Mouse (Mus musculus): ENCODE measurements around the gene Smim20. TPM values are rescaled to one million over a fixed set of nuclear protein-coding genes. Genes with fewer than 3 reads are reported as not detected.
A peak's percentile ranks its signal among the peaks of the same experiment; 100 is the strongest.

Smim20 gene
- polyA plus RNA-seq, 1 experiment: 45.2 TPM

- Histone ChIP-seq H3K79me2 (ENCODE audit: control insufficient read depth, insufficient read depth) (no peaks in the 10 kb centered on the region), H3K79me3 (ENCODE audit: low read depth) (no peaks in the 10 kb centered on the region), H3K36me3 (ENCODE audit: control insufficient read depth, insufficient read depth) (no peaks in the 10 kb centered on the region), H3K27me3 (ENCODE audit: control insufficient read depth, insufficient read depth, insufficient read length) (peaks cover 4% of the 10 kb centered on the region), H3K4me3 (ENCODE audit: insufficient read depth, poor library complexity, severe bottlenecking) (no peak overlapping the region), H3ac (ENCODE audit: control insufficient read depth, insufficient read length, low read depth) (no peak overlapping the region)
- TF ChIP-seq CEBPB (IDR thresholded peaks at IDR 0.05; ENCODE audit: low read depth) (no peak), MAX (IDR thresholded peaks at IDR 0.05) (no peak), MYOG (IDR thresholded peaks at IDR 0.05; ENCODE audit: control insufficient read depth, extremely low read depth, insufficient read length) (no peak), FOSL1 (IDR thresholded peaks at IDR 0.05; ENCODE audit: insufficient read depth, low read length, poor library complexity, severe bottlenecking) (no peak), MYOD1 (IDR thresholded peaks at IDR 0.05; ENCODE audit: control insufficient read depth, insufficient read length, low read depth) (no peak), CTCF (IDR thresholded peaks at IDR 0.05; ENCODE audit: control insufficient read depth, insufficient read depth, insufficient read length) (no peak), USF1 (IDR thresholded peaks at IDR 0.05; ENCODE audit: low read depth) (no peak)
These were observed 30.1 kb upstream of the Smim20 start for GRCm38 (mm10) chr5:53236749-53237148.

DNA sequence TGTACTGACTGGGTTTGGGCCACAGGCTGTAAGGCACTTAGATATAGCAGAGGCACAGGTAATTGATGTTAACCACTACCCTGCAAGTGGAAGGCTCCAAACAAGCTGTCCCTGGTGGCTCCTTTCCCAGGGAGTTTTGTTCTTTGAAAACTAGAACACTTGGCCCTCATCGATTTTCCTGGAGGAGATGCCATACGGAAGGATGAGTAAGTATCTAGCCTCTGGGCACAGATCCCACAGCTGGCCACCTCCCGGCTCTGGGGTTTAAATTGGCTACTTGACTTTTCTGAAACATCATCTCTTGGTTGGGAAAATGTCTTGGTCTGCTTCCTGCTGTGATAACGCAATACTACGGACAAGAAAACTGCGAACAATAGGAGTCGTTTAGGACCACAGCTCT lies 28.1 kb upstream of the Smim20 start:
- no peak overlapping the region for H3ac ChIP-seq (ENCODE audit: control insufficient read depth, insufficient read length, low read depth)
- H3K79me2 ChIP-seq (ENCODE audit: control insufficient read depth, insufficient read depth): no peaks in the 10 kb centered on the region
- H3K4me3 ChIP-seq (ENCODE audit: insufficient read depth, poor library complexity, severe bottlenecking): no peak overlapping the region
- TF ChIP-seq CEBPB (IDR thresholded peaks at IDR 0.05; ENCODE audit: low read depth) (no peak), MYOG (IDR thresholded peaks at IDR 0.05; ENCODE audit: control insufficient read depth, extremely low read depth, insufficient read length) (no peak)
- no peaks in the 10 kb centered on the region for H3K36me3 ChIP-seq (ENCODE audit: control insufficient read depth, insufficient read depth)
- peaks cover 3% of the 10 kb centered on the region for H3K27me3 ChIP-seq (ENCODE audit: control insufficient read depth, insufficient read depth, insufficient read length)
- no peaks in the 10 kb centered on the region for H3K79me3 ChIP-seq (ENCODE audit: low read depth)

GRCm38 (mm10) chr5:53239189-53239588 lies 27.7 kb upstream of the Smim20 start:
- H3K79me2 ChIP-seq (ENCODE audit: control insufficient read depth, insufficient read depth): no peaks in the 10 kb centered on the region
- H3K79me3 ChIP-seq (ENCODE audit: low read depth): no peaks in the 10 kb centered on the region
- H3K4me3 ChIP-seq (ENCODE audit: insufficient read depth, poor library complexity, severe bottlenecking): no peak overlapping the region
- H3K27me3 ChIP-seq (ENCODE audit: control insufficient read depth, insufficient read depth, insufficient read length): peaks cover 3% of the 10 kb centered on the region
- no peaks in the 10 kb centered on the region for H3K36me3 ChIP-seq (ENCODE audit: control insufficient read depth, insufficient read depth)
- no peak overlapping the region for H3ac ChIP-seq (ENCODE audit: control insufficient read depth, insufficient read length, low read depth)
- TF ChIP-seq CEBPB (IDR thresholded peaks at IDR 0.05; ENCODE audit: low read depth) (peak; percentile 5), MYOG (IDR thresholded peaks at IDR 0.05; ENCODE audit: control insufficient read depth, extremely low read depth, insufficient read length) (no peak)

GRCm38 (mm10) chr5:53239831-53240440 lies 26.9 kb upstream of the Smim20 start:
- Histone ChIP-seq H3K79me3 (ENCODE audit: low read depth) (no peaks in the 10 kb centered on the region), H3K4me3 (ENCODE audit: insufficient read depth, poor library complexity, severe bottlenecking) (no peak overlapping the region), H3K27me3 (ENCODE audit: control insufficient read depth, insufficient read depth, insufficient read length) (peaks cover 3% of the 10 kb centered on the region), H3K36me3 (ENCODE audit: control insufficient read depth, insufficient read depth) (no peaks in the 10 kb centered on the region), H3ac (ENCODE audit: control insufficient read depth, insufficient read length, low read depth) (no peak overlapping the region), H3K79me2 (ENCODE audit: control insufficient read depth, insufficient read depth) (no peaks in the 10 kb centered on the region)
- no peak for TF ChIP-seq MAX (IDR thresholded peaks at IDR 0.05)
- no peak for TF ChIP-seq CEBPB (IDR thresholded peaks at IDR 0.05; ENCODE audit: low read depth)
- no peak for TF ChIP-seq FOSL1 (IDR thresholded peaks at IDR 0.05; ENCODE audit: insufficient read depth, low read length, poor library complexity, severe bottlenecking)
- TF ChIP-seq USF1 (IDR thresholded peaks at IDR 0.05; ENCODE audit: low read depth): no peak
- TF ChIP-seq CTCF (IDR thresholded peaks at IDR 0.05; ENCODE audit: control insufficient read depth, insufficient read depth, insufficient read length): no peak
- TF ChIP-seq MYOD1 (IDR thresholded peaks at IDR 0.05; ENCODE audit: control insufficient read depth, insufficient read length, low read depth): no peak
- no peak for TF ChIP-seq MYOG (IDR thresholded peaks at IDR 0.05; ENCODE audit: control insufficient read depth, extremely low read depth, insufficient read length)

GRCm38 (mm10) chr5:53241109-53241508 lies 25.8 kb upstream of the Smim20 start:
- Histone ChIP-seq H3K4me3 (ENCODE audit: insufficient read depth, poor library complexity, severe bottlenecking) (no peak overlapping the region), H3K27me3 (ENCODE audit: control insufficient read depth, insufficient read depth, insufficient read length) (peaks cover 3% of the 10 kb centered on the region), H3K36me3 (ENCODE audit: control insufficient read depth, insufficient read depth) (no peaks in the 10 kb centered on the region), H3ac (ENCODE audit: control insufficient read depth, insufficient read length, low read depth) (no peak overlapping the region), H3K79me2 (ENCODE audit: control insufficient read depth, insufficient read depth) (no peaks in the 10 kb centered on the region), H3K79me3 (ENCODE audit: low read depth) (no peaks in the 10 kb centered on the region)
- TF ChIP-seq USF1 (IDR thresholded peaks at IDR 0.05; ENCODE audit: low read depth): no peak
- no peak for TF ChIP-seq FOSL1 (IDR thresholded peaks at IDR 0.05; ENCODE audit: insufficient read depth, low read length, poor library complexity, severe bottlenecking)
- no peak for TF ChIP-seq MYOD1 (IDR thresholded peaks at IDR 0.05; ENCODE audit: control insufficient read depth, insufficient read length, low read depth)
- TF ChIP-seq MAX (IDR thresholded peaks at IDR 0.05): no peak
- no peak for TF ChIP-seq CTCF (IDR thresholded peaks at IDR 0.05; ENCODE audit: control insufficient read depth, insufficient read depth, insufficient read length)
- TF ChIP-seq CEBPB (IDR thresholded peaks at IDR 0.05; ENCODE audit: low read depth): no peak
- no peak for TF ChIP-seq MYOG (IDR thresholded peaks at IDR 0.05; ENCODE audit: control insufficient read depth, extremely low read depth, insufficient read length)

DNA sequence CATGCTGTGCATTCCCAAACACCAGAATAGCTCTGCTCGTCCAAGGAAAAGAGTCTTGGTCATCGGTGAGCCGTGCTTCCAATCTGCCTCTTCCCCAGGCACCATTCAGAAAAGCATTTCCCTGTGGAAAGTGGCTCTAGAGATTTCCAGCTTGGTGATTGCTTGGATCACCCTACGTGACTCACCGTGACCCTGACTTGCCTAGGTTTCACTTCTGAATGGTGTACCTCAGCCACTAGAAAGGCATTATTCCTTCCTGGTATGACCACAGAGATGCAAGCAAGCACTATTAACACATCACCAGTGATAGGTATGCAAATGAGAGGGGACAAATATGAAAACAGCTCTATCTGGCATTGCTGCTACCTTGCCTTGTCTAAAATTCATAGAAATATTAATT lies 24.9 kb upstream of the Smim20 start:
- Histone ChIP-seq H3K36me3 (ENCODE audit: control insufficient read depth, insufficient read depth) (no peaks in the 10 kb centered on the region), H3K79me3 (ENCODE audit: low read depth) (no peaks in the 10 kb centered on the region), H3K4me3 (ENCODE audit: insufficient read depth, poor library complexity, severe bottlenecking) (no peak overlapping the region), H3K27me3 (ENCODE audit: control insufficient read depth, insufficient read depth, insufficient read length) (peaks cover 3% of the 10 kb centered on the region), H3ac (ENCODE audit: control insufficient read depth, insufficient read length, low read depth) (no peak overlapping the region), H3K79me2 (ENCODE audit: control insufficient read depth, insufficient read depth) (no peaks in the 10 kb centered on the region)
- no peak for TF ChIP-seq USF1 (IDR thresholded peaks at IDR 0.05; ENCODE audit: low read depth)
- TF ChIP-seq MYOG (IDR thresholded peaks at IDR 0.05; ENCODE audit: control insufficient read depth, extremely low read depth, insufficient read length): no peak
- TF ChIP-seq MYOD1 (IDR thresholded peaks at IDR 0.05; ENCODE audit: control insufficient read depth, insufficient read length, low read depth): no peak
- no peak for TF ChIP-seq FOSL1 (IDR thresholded peaks at IDR 0.05; ENCODE audit: insufficient read depth, low read length, poor library complexity, severe bottlenecking)
- no peak for TF ChIP-seq MAX (IDR thresholded peaks at IDR 0.05)
- no peak for TF ChIP-seq CEBPB (IDR thresholded peaks at IDR 0.05; ENCODE audit: low read depth)
- TF ChIP-seq CTCF (IDR thresholded peaks at IDR 0.05; ENCODE audit: control insufficient read depth, insufficient read depth, insufficient read length): no peak
